Mouse (Mus musculus) MEL (cell line): ENCODE results near the gene Drp2. TPM values are rescaled to one million over a fixed set of nuclear protein-coding genes. Genes with fewer than 3 reads are reported as not detected.

ENCODE experiments used
- DNase-seq: peaks from one replicate; pipeline ENCODE4 v3.0.0; 2011; ENCODE audit warnings: low read depth, low spot score
- H3K27ac ChIP-seq: 2 replicates; pipeline ENCODE4 v1.5.1; 2012; ENCODE audit warnings: low read depth, mild to moderate bottlenecking, control low read depth, low read length, moderate library complexity; ENCODE audit not compliant: control insufficient read depth
- H3K27me3 ChIP-seq, 2 experiments: fragments of 150-350 bp in 1 of 2; sonication (generic) in 1 of 2; 2 replicates each; pipeline ENCODE4 v1.6.1; 2012; ENCODE audit warnings: low read length in 2 of 2, mild to moderate bottlenecking in 2 of 2, improper control_type of control experiment in 1 of 2, moderate library complexity in 1 of 2; ENCODE audit not compliant: insufficient read depth in 2 of 2, control insufficient read depth in 1 of 2
- H3K36me3 ChIP-seq, 2 experiments: 2 replicates each; pipeline ENCODE4 v1.6.1; 2012 to 2014; ENCODE audit warnings: low read length in 2 of 2, improper control_type of control experiment in 1 of 2, inconsistent platforms in 1 of 2, mild to moderate bottlenecking in 1 of 2; ENCODE audit not compliant: insufficient read depth in 2 of 2, control insufficient read depth in 1 of 2
- H3K4me1 ChIP-seq, 2 experiments: fragments of 150-350 bp in 1 of 2; sonication (generic) in 1 of 2; 2 replicates each; pipeline ENCODE4 v1.6.1; 2012; ENCODE audit warnings: low read length in 2 of 2, improper control_type of control experiment in 1 of 2, mild to moderate bottlenecking in 1 of 2; ENCODE audit not compliant: insufficient read depth in 2 of 2, control insufficient read depth in 1 of 2
- H3K4me3 ChIP-seq, 2 experiments: fragments of 150-350 bp in 1 of 2; sonication (generic) in 1 of 2; 2 replicates each; pipeline ENCODE4 v1.5.1; 2012; ENCODE audit warnings: low read depth in 2 of 2, low read length in 2 of 2, mild to moderate bottlenecking in 2 of 2, moderate library complexity in 2 of 2, control low read depth in 1 of 2, improper control_type of control experiment in 1 of 2; ENCODE audit not compliant: control insufficient read depth in 1 of 2, insufficient read depth in 1 of 2
- H3K79me2 ChIP-seq: 2 replicates; pipeline ENCODE4 v1.6.1; 2012; ENCODE audit warnings: mild to moderate bottlenecking, low read length, moderate library complexity; ENCODE audit not compliant: control insufficient read depth, poor library complexity, insufficient read depth
- H3K9ac ChIP-seq: 2 replicates; pipeline ENCODE4 v1.6.1; 2012; ENCODE audit warnings: low read depth, mild to moderate bottlenecking, control low read depth, low read length, moderate library complexity; ENCODE audit not compliant: control insufficient read depth, poor library complexity, severe bottlenecking
- H3K9me3 ChIP-seq: fragments of 150-350 bp; sonication (generic); replicated peaks from 2 replicates; pipeline ENCODE4 v1.6.1; 2012; ENCODE audit warnings: mild to moderate bottlenecking, low read length, improper control_type of control experiment, moderate library complexity; ENCODE audit not compliant: insufficient read depth
- BHLHE40 ChIP-seq: IDR thresholded peaks from 2 replicates; pipeline ENCODE4 v1.6.1; 2012; ENCODE audit warnings: low read depth, mild to moderate bottlenecking, inconsistent platforms, low read length, improper control_type of control experiment, borderline replicate concordance
- CHD1 ChIP-seq: IDR thresholded peaks from 2 replicates; pipeline ENCODE4 v1.6.1; 2012; ENCODE audit warnings: low read depth, mild to moderate bottlenecking, inconsistent platforms, low read length, improper control_type of control experiment
- CTCF ChIP-seq, 3 experiments: IDR thresholded peaks in 2 of 3; conservative IDR thresholded peaks in 1 of 3; 2 replicates each; pipeline ENCODE4 v1.5.1; 2011 to 2012; ENCODE audit warnings: low read length in 3 of 3, low read depth in 2 of 3, mild to moderate bottlenecking in 2 of 3, improper control_type of control experiment in 1 of 3, inconsistent platforms in 1 of 3, mixed read lengths in 1 of 3, moderate library complexity in 1 of 3; ENCODE audit not compliant: control insufficient read depth in 1 of 3, insufficient read depth in 1 of 3, poor library complexity in 1 of 3, severe bottlenecking in 1 of 3
- ELF1 ChIP-seq: IDR thresholded peaks from 2 replicates; pipeline ENCODE4 v1.6.1; 2014; ENCODE audit warnings: low read depth, mild to moderate bottlenecking, inconsistent platforms, low read length, improper control_type of control experiment, moderate library complexity
- EP300 ChIP-seq, 2 experiments: IDR thresholded peaks; 2 replicates each; pipeline ENCODE4 v1.6.1; 2011; ENCODE audit warnings: improper control_type of control experiment in 2 of 2, low read length in 2 of 2, low read depth in 1 of 2, mild to moderate bottlenecking in 1 of 2
- ETS1 ChIP-seq: IDR thresholded peaks from 2 replicates; pipeline ENCODE4 v1.6.1; 2012; ENCODE audit warnings: low read depth, mild to moderate bottlenecking, inconsistent platforms, low read length, improper control_type of control experiment, moderate library complexity
- GABPA ChIP-seq: IDR thresholded peaks from 2 replicates; pipeline ENCODE4 v1.6.1; 2012; ENCODE audit warnings: low read depth, mild to moderate bottlenecking, inconsistent platforms, low read length, improper control_type of control experiment, moderate library complexity
- GATA1 ChIP-seq: IDR thresholded peaks from 2 replicates; pipeline ENCODE4 v1.6.1; 2011; ENCODE audit warnings: low read depth, low read length, improper control_type of control experiment
- JUND ChIP-seq: IDR thresholded peaks from 2 replicates; pipeline ENCODE4 v1.6.1; 2011; ENCODE audit warnings: low read depth, mild to moderate bottlenecking, improper control_type of control experiment, low read length
- MAX ChIP-seq: IDR thresholded peaks from 2 replicates; pipeline ENCODE4 v1.6.1; 2011; ENCODE audit warnings: low read length, improper control_type of control experiment
- MEF2A ChIP-seq: IDR thresholded peaks from 2 replicates; pipeline ENCODE4 v1.6.1; 2014; ENCODE audit warnings: low read depth, mild to moderate bottlenecking, inconsistent platforms, low read length, improper control_type of control experiment; ENCODE audit not compliant: poor library complexity, insufficient replicate concordance, severe bottlenecking; ENCODE audit errors: extremely low read depth
- MYB ChIP-seq: IDR thresholded peaks from 2 replicates; pipeline ENCODE4 v1.6.1; 2011; ENCODE audit warnings: mild to moderate bottlenecking, low read depth, low read length, improper control_type of control experiment
- MYC ChIP-seq: IDR thresholded peaks from 2 replicates; pipeline ENCODE4 v1.6.1; 2011; ENCODE audit warnings: low read depth, mild to moderate bottlenecking, low read length, improper control_type of control experiment, moderate library complexity
- POLR2A ChIP-seq, 2 experiments: IDR thresholded peaks; 2 replicates each; pipeline ENCODE4 v1.6.1; 2011 to 2012; ENCODE audit warnings: low read length in 2 of 2, mild to moderate bottlenecking in 2 of 2, control low read depth in 1 of 2, improper control_type of control experiment in 1 of 2, low read depth in 1 of 2, moderate library complexity in 1 of 2; ENCODE audit not compliant: control insufficient read depth in 1 of 2, insufficient read depth in 1 of 2, poor library complexity in 1 of 2
- POLR2AphosphoS5 ChIP-seq: IDR thresholded peaks from 2 replicates; pipeline ENCODE4 v1.6.1; 2012; ENCODE audit warnings: low read depth, borderline replicate concordance, mild to moderate bottlenecking, inconsistent platforms, low read length, moderate library complexity, mixed read lengths
- RCOR1 ChIP-seq: IDR thresholded peaks from 2 replicates; pipeline ENCODE4 v1.6.1; 2012; ENCODE audit warnings: low read depth, mild to moderate bottlenecking, inconsistent platforms, low read length, improper control_type of control experiment
- SIN3A ChIP-seq: IDR thresholded peaks from 2 replicates; pipeline ENCODE4 v1.6.1; 2012; ENCODE audit warnings: low read length, improper control_type of control experiment, inconsistent platforms
- TAL1 ChIP-seq: IDR thresholded peaks from 2 replicates; pipeline ENCODE4 v1.6.1; 2012; ENCODE audit warnings: mild to moderate bottlenecking, inconsistent platforms, low read length, moderate library complexity, mixed read lengths
- TBP ChIP-seq: IDR thresholded peaks from 2 replicates; pipeline ENCODE4 v1.8.0; 2011; ENCODE audit warnings: low read depth, low read length, improper control_type of control experiment
- UBTF ChIP-seq: IDR thresholded peaks from 2 replicates; pipeline ENCODE4 v1.6.1; 2012; ENCODE audit warnings: low read depth, mild to moderate bottlenecking, inconsistent platforms, low read length, improper control_type of control experiment, moderate library complexity, borderline replicate concordance; ENCODE audit not compliant: insufficient read depth
- USF2 ChIP-seq, 2 experiments: IDR thresholded peaks; 2 replicates each; pipeline ENCODE4 v1.6.1; 2011 to 2012; ENCODE audit warnings: improper control_type of control experiment in 2 of 2, low read length in 2 of 2, borderline replicate concordance in 1 of 2, inconsistent platforms in 1 of 2, low read depth in 1 of 2, mild to moderate bottlenecking in 1 of 2; ENCODE audit not compliant: insufficient read depth in 1 of 2
- ZC3H11A ChIP-seq: IDR thresholded peaks from 2 replicates; pipeline ENCODE4 v1.6.1; 2012; ENCODE audit warnings: low read depth, mild to moderate bottlenecking, inconsistent platforms, low read length, improper control_type of control experiment
- ZMIZ1 ChIP-seq: IDR thresholded peaks from 2 replicates; pipeline ENCODE4 v1.6.1; 2012; ENCODE audit warnings: low read depth, mild to moderate bottlenecking, inconsistent platforms, low read length, improper control_type of control experiment, moderate library complexity
- polyA plus RNA-seq, 2 experiments: library from polyadenylated mRNA; stranded (reverse) in 1 of 2; unstranded in 1 of 2; fragments of >175 nt in 1 of 2; fragments of >200 nt in 1 of 2; gene quantifications; 2 replicates each; pipeline versions ENCODE4 v1.2.1 to v1.2.4; 2012; ENCODE audit warnings: low replicate concordance in 2 of 2, low read depth in 1 of 2; ENCODE audit not compliant: insufficient read length in 2 of 2, insufficient read depth in 1 of 2, missing spikeins in 1 of 2
- total RNA-seq: library from RNA; depleted of rRNA; stranded (reverse); fragments of 300-350 nt; gene quantifications from 2 replicates; pipeline ENCODE4 v1.2.3, GENCODE M21; 2012

The Drp2 gene
- total and polyA plus RNA-seq, 3 experiments = 0.39 to 1.6 TPM; not detected in 1

DNA sequence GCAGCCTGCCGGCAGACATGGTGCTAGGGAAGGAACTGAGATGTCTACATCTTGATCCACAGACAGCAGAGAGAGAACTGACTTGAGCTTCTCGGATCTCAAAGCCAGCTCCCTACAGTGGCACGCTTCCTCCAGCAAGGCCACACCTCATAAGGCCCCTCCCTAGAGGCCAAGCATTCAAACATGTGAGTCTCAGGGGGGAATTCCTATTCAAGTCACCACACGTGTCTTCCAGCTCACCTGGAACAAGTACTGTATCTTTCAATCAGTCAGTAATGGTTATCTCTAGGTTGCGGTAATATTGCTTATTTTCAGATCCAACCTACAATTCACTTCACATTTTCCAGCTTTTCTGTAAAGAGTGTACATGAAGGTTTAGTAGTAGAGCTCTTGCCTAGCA, 15.7 kb downstream of the Drp2 start:
- no peak overlapping the region for H3K27ac ChIP-seq
- H3K36me3 ChIP-seq = no peaks in the 10 kb centered on the region
- no peaks in the 10 kb centered on the region for H3K9me3 ChIP-seq
- H3K9ac ChIP-seq = no peak overlapping the region
- no peaks in the 10 kb centered on the region for H3K79me2 ChIP-seq
- no peak for TF ChIP-seq POLR2AphosphoS5
- TF ChIP-seq, all 39 proteins: peak for 0
- DNase-seq = no peak
- H3K4me3 ChIP-seq = no peak overlapping the region
- H3K27me3 ChIP-seq = no peaks in the 10 kb centered on the region
- peaks cover 0 to 7% of the 10 kb centered on the region in 2 experiments; a peak in 2 of 4 replicates for H3K4me1 ChIP-seq

DNA sequence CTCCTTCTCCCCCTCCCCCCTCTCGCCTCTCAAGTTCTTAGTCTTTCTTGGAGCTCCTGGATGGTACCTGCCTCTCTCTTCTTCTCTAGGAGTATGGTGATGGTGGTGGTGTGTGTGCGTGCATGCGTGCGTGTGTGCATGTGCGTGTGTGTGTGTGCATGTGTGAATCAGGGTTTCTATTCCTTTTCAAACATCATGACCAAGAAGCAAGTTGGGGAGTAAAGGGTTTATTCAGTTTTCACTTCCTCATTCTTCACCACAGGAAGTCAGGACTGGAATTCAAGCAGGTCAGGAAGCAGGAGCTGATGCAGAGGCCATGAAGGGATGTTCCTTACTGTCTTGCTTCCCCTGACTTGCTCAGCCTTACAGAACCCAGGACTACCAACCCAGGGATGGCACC, 19.9 kb downstream of the Drp2 start:
- DNase-seq = peak; percentile 28
- TF ChIP-seq ETS1 (no peak), MEF2A (no peak), CHD1 (no peak), GABPA (no peak), ZMIZ1 (no peak)

GRCm38 (mm10) chrX:134425798-134426197, 21.4 kb downstream of the Drp2 start:
- no peak for TF ChIP-seq POLR2A (IDR thresholded peaks at IDR 0.05; ENCODE audit: control insufficient read depth in 1 of 2, insufficient read depth in 1 of 2, low read depth in 1 of 2, low read length in 2 of 2, poor library complexity in 1 of 2)
- TF ChIP-seq ELF1 = no peak
- no peak for TF ChIP-seq MYC
- TF ChIP-seq RCOR1 = no peak
- TF ChIP-seq JUND = no peak
- TF ChIP-seq CTCF (IDR thresholded peaks at IDR 0.05 in 2 of 3, conservative IDR thresholded peaks at IDR 0.05 in 1 of 3; ENCODE audit: control insufficient read depth in 1 of 3, insufficient read depth in 1 of 3, low read depth in 2 of 3, low read length in 3 of 3, poor library complexity in 1 of 3, severe bottlenecking in 1 of 3) = no peak
- TF ChIP-seq TAL1 = no peak
- TF ChIP-seq MAX = no peak
- no peak for TF ChIP-seq ZC3H11A
- TF ChIP-seq TBP = no peak
- no peak for TF ChIP-seq USF2 (IDR thresholded peaks at IDR 0.05; ENCODE audit: borderline replicate concordance in 1 of 2, insufficient read depth in 1 of 2, low read depth in 1 of 2, low read length in 2 of 2)
- TF ChIP-seq MYB = no peak
- no peak for TF ChIP-seq UBTF
- no peak for TF ChIP-seq EP300 (IDR thresholded peaks at IDR 0.05; ENCODE audit: low read depth in 1 of 2, low read length in 2 of 2)
- no peak for TF ChIP-seq SIN3A
- TF ChIP-seq GATA1 = no peak
- TF ChIP-seq BHLHE40 = no peak

More for the DNA sequence above, 19.9 kb downstream of the Drp2 start:
- peaks cover 0 to 7% of the 10 kb centered on the region in 2 experiments; a peak in 2 of 4 replicates for H3K4me1 ChIP-seq
- no peaks in the 10 kb centered on the region for H3K79me2 ChIP-seq
- H3K27me3 ChIP-seq = no peaks in the 10 kb centered on the region
- H3K9me3 ChIP-seq = no peaks in the 10 kb centered on the region
- no peak overlapping the region for H3K9ac ChIP-seq
- H3K4me3 ChIP-seq = no peak overlapping the region
- no peak overlapping the region for H3K27ac ChIP-seq
- no peaks in the 10 kb centered on the region for H3K36me3 ChIP-seq

More at GRCm38 (mm10) chrX:134425798-134426197, 21.4 kb downstream of the Drp2 start:
- Histone ChIP-seq H3K9me3 (no peaks in the 10 kb centered on the region), H3K27ac (no peak overlapping the region), H3K27me3 (no peaks in the 10 kb centered on the region), H3K79me2 (no peaks in the 10 kb centered on the region), H3K4me1 (peaks cover 0 to 7% of the 10 kb centered on the region in 2 experiments; a peak in 2 of 4 replicates), H3K9ac (no peak overlapping the region), H3K36me3 (no peaks in the 10 kb centered on the region), H3K4me3 (no peak overlapping the region)
- no peak for DNase-seq
